Mouse (Mus musculus): ENCODE results near the gene Slc4a2. TPM values are rescaled to one million over a fixed set of nuclear protein-coding genes. Genes with fewer than 3 reads are reported as not detected.

Slc4a2 gene
- polyA plus RNA-seq (2014; fragmentation: Illumina TruSeq; extraction: RNeasy Lipid Tissue Mini Kit (QIAGEN cat#74804); ENCODE audit: low read depth, low replicate concordance): 4.1 TPM

DNA sequence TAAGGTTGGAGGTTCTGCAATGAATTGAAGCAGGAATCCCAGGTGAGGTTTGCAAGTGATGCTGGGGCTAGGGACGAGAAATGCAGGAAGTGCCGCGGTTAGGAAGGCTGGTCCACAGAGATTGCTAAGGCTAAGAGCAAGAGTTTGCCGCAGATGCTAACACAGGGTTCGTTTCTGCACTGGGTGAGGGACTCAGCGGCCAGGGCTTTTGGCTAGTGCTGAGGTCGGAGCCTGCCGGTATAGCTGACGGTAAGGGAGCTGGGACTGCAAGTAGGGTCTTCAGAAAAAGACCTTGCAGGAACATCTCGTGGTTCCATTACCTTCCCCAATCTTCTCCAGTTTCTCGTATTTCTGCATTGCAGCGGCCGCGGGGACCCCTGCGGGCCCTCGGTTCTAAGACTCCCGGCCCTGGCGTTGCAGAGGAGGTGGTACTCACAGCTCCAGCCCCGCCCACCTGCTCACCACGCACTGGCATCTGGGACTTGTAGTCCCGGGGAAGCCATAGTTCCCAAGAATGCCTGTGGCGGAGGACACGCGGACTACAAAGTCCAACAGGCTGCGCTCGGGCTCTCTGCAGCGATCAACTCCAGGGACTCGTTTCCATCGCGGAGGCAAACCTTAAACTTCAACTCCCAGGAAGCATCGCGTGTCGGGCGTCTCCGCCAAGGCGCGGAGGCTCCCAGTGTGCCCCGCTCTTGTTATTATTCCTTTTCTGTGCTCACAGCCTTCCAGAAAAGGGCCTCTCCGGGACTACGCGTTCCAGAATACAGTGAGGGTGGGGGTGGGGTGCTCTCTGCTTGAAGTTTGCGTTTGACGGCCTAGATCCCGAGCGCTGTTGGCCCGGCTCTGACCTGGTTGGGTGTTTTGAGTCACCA, at the start of gene Slc4a2, which contains the start of gene Cdk5:
Slc4a2 (plus strand) TSS at position 709 of the 875 bp plus-strand sequence.
Cdk5 (minus strand) TSS at position 402 of the 875 bp plus-strand sequence.

DNA sequence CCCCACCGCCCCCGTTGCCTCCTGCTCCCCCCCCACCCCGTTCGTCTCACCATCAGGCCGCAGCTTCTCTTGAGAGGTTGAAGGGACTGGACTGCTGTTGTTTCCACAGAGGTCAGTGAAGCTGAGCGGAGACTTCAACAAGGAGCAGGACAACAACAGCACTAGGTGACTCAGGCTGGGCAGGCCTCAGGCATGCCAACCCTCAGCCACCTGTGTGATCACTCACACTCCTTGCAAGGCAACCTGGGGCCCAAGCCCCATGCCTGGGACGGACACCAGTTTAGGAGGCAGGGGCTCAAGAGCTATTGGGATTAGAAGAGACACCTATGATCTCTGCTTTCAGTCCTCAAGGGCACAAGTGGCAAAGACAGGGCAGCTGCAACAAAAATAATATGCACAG, 31.8 kb upstream of the Slc4a2 start, which contains the start of gene Atg9b:
Atg9b (minus strand) TSS at position 280 of the 400 bp plus-strand sequence.

DNA sequence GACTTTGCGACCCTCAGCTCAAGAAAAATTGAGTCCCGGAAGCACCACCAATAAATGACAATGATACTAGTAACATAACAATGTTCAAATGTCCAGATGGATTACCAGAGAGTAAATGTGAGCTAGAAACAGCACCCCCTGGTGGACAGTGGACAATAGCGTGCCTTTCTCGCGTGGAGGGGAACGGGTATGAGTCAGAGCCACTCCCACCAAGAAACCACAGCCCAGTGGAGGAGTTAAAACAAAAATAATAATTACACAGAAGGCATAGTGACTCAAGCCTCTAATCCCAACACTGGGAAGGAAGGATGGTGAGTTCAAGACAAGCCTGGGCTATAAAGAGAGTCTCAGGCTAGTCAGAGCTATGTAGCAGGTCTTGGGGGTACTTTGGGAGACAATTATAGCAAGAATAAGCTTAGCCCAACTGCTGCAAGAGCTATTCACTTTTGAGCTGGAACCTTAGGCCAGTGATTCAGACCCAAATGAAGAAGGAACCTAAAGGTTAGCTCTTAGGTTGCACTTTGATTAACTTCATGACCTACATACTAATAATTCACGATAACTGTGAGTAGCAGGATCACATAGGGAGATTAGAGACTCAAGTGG, 30.1 kb upstream of the Slc4a2 start, which contains the start of gene Abcb8:
Abcb8 (plus strand) TSS at position 272 of the 606 bp plus-strand sequence.

DNA sequence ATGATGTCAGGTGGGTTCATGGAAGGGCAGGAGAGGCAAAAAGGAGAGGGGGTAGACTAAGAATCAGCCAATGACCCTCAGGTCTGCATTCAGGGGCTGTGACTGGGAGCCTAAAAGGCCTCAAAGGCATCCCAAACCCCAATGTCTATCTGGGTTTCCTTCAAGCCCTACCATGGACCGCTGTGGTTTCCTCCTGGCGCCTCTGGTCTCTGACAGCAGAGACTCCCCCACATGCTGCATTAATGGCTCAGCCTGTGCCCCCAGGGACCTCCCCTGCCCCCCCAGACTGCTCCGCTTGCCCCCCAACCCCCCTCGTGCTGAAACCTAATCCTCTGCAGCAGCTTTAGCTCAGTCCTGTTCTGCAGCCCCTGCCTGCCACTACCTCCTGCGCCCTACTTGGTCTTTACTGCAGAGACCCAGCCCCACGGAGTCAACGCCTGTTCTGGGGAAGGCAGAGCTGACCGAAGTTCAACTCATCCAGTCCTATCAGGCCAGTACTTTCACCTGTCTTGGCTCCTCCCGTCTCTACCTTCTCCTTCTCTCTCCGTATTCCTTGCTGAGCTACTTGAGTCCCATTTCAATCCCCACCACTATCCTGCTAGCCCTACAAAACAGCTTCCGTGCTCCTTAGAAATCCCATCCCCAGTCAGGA, 10.5 kb upstream of the Slc4a2 start, which contains the start of gene Asic3:
Asic3 (plus strand) TSS at position 351 of the 652 bp plus-strand sequence.

DNA sequence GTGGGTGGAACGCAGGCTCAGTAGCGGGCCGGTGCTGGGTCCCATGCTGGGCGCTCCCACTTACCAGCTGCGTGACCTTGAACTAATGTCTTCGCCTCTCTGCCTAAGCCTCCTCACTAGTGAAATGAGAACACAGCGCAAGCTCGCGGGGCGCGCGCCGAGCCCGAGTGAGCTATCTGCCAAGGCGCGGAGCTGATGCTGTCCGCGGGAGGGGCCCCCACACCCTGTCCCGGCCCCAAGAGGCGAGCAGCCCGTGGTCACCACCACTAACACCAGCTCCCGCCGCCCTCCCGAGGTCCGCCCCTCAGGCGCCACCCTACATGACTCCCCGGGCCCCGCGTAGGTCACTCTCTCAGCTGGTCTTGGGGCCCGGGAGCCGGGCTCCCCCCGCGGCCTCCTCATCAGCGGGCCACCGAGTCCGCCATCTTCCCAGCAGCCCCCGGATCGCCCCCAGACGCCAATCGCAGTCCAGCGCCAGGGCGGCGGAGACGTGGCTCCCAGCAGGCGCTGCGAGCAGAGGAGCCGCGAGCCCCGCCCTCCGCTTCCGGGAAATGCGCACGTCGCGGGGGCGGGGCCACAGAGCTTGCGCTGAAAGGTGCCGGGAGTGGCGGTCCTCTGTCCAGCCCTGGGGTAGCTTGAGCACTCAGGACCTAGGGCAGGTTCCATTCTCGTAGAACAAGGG, 21.2 kb downstream of the Slc4a2 start, which contains the start of gene Fastk:
Fastk (minus strand) TSS at position 542 of the 682 bp plus-strand sequence.

DNA sequence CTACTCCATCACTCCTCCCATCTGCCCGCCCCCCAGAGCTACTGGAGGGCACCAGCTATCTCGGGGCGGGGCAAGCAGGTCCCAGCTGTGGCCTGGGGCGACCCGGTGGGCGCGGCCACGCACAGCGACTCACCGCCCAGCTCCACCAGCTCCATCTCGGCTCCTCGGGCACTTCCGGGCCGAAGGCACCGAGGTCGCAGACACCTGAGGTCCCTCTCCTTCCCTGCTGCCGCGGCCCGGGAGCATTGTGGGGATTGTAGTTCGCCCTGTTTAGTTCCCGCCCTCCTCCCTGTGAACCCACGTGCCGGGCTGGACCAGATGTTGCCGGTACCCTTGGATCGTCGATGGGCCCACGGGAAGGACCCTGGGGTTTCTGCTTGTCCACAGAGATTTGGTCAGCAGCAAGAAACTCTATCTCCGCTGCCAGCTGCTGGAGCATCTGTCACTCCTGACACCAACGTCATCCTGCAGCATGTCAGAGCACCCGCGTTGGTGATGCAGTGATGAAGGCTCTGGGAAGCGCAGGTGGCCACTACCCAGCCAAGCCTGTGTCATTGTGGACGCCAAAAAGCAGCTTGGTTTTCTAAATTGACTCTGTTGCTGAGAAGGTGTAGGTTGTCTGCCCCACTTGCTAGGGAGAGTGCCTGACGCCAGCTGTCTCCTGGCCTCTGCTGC, 24.1 kb downstream of the Slc4a2 start, which contains the start of gene Tmub1:
Tmub1 (minus strand) TSS at position 231 of the 675 bp plus-strand sequence.

DNA sequence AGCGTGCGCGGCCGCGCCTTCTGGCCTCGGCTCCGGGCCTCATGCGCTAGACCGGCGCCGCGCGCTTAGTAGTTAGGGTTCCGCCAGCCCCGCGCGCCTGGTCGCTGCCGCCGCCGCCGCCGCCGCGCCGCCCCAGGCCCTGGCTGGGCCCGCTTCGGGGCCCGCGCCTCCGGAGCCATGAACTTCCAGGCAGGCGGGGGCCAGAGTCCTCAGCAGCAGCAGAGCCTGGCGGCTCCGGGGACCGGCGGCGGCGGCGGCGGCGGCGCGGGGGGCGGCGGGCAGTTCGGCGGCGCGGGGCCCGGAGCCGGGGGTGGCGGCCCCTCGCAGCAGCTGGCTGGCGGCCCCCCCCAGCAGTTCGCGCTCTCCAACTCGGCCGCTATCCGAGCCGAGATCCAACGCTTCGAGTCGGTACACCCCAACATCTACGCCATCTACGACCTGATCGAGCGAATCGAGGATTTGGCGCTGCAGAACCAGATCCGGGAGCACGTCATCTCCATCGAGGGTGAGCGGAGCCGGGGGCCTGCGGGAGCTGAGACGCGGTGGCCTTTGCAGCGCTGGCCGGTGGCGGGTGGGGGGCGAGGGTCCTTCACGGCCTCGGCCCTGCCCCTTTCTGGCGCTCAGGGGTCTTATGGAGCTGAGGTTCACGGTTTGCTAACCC, 28.5 kb downstream of the Slc4a2 start, which contains the start of gene Agap3:
Agap3 (plus strand) TSS at position 148 of the 661 bp plus-strand sequence.

Other genes with a start within 250 kb of the Slc4a2 start
- gene Kcnh2, start 72.2 kb upstream of the Slc4a2 start, polyA plus RNA-seq (2014; fragmentation: Illumina TruSeq; extraction: RNeasy Lipid Tissue Mini Kit (QIAGEN cat#74804); ENCODE audit: low read depth, low replicate concordance): not detected
- 0.20 TPM for gene Nos3, start 59.0 kb upstream of the Slc4a2 start, polyA plus RNA-seq (2014; fragmentation: Illumina TruSeq; extraction: RNeasy Lipid Tissue Mini Kit (QIAGEN cat#74804); ENCODE audit: low read depth, low replicate concordance)
- gene Atg9b, start 31.7 kb upstream of the Slc4a2 start, polyA plus RNA-seq (2014; fragmentation: Illumina TruSeq; extraction: RNeasy Lipid Tissue Mini Kit (QIAGEN cat#74804); ENCODE audit: low read depth, low replicate concordance): not detected
- gene Abcb8, start 30.2 kb upstream of the Slc4a2 start, polyA plus RNA-seq (2014; fragmentation: Illumina TruSeq; extraction: RNeasy Lipid Tissue Mini Kit (QIAGEN cat#74804); ENCODE audit: low read depth, low replicate concordance): 2.7 TPM
- not detected for gene Asic3, start 10.4 kb upstream of the Slc4a2 start, polyA plus RNA-seq (2014; fragmentation: Illumina TruSeq; extraction: RNeasy Lipid Tissue Mini Kit (QIAGEN cat#74804); ENCODE audit: low read depth, low replicate concordance)
- 13.7 TPM for gene Cdk5, start 307 bp upstream of the Slc4a2 start, polyA plus RNA-seq (2014; fragmentation: Illumina TruSeq; extraction: RNeasy Lipid Tissue Mini Kit (QIAGEN cat#74804); ENCODE audit: low read depth, low replicate concordance)
- gene Fastk, start 21.4 kb downstream of the Slc4a2 start, polyA plus RNA-seq (2014; fragmentation: Illumina TruSeq; extraction: RNeasy Lipid Tissue Mini Kit (QIAGEN cat#74804); ENCODE audit: low read depth, low replicate concordance): 3.7 TPM
- 0.93 TPM for gene Tmub1, start 24.0 kb downstream of the Slc4a2 start, polyA plus RNA-seq (2014; fragmentation: Illumina TruSeq; extraction: RNeasy Lipid Tissue Mini Kit (QIAGEN cat#74804); ENCODE audit: low read depth, low replicate concordance)
- 1.3 TPM for gene Agap3, start 28.3 kb downstream of the Slc4a2 start, polyA plus RNA-seq (2014; fragmentation: Illumina TruSeq; extraction: RNeasy Lipid Tissue Mini Kit (QIAGEN cat#74804); ENCODE audit: low read depth, low replicate concordance)
- not detected for gene Gbx1, start 103.4 kb downstream of the Slc4a2 start, polyA plus RNA-seq (2014; fragmentation: Illumina TruSeq; extraction: RNeasy Lipid Tissue Mini Kit (QIAGEN cat#74804); ENCODE audit: low read depth, low replicate concordance)
- not detected for gene Asb10, start 117.1 kb downstream of the Slc4a2 start, polyA plus RNA-seq (2014; fragmentation: Illumina TruSeq; extraction: RNeasy Lipid Tissue Mini Kit (QIAGEN cat#74804); ENCODE audit: low read depth, low replicate concordance)
- not detected for gene 4931409K22Rik, start 133.0 kb downstream of the Slc4a2 start, polyA plus RNA-seq (2014; fragmentation: Illumina TruSeq; extraction: RNeasy Lipid Tissue Mini Kit (QIAGEN cat#74804); ENCODE audit: low read depth, low replicate concordance)
- gene Abcf2, start 153.6 kb downstream of the Slc4a2 start, polyA plus RNA-seq (2014; fragmentation: Illumina TruSeq; extraction: RNeasy Lipid Tissue Mini Kit (QIAGEN cat#74804); ENCODE audit: low read depth, low replicate concordance): 11.4 TPM
- gene Chpf2, start 162.9 kb downstream of the Slc4a2 start, polyA plus RNA-seq (2014; fragmentation: Illumina TruSeq; extraction: RNeasy Lipid Tissue Mini Kit (QIAGEN cat#74804); ENCODE audit: low read depth, low replicate concordance): 0.73 TPM
- gene Smarcd3, start 200.6 kb downstream of the Slc4a2 start, polyA plus RNA-seq (2014; fragmentation: Illumina TruSeq; extraction: RNeasy Lipid Tissue Mini Kit (QIAGEN cat#74804); ENCODE audit: low read depth, low replicate concordance): 1.7 TPM

Data from kidney, adult 10 weeks (tissue).